Mouse (Mus musculus) heart, embryonic 10.5 days (tissue): ENCODE measurements around the gene Gpr89. TPM values are rescaled to one million over a fixed set of nuclear protein-coding genes. Genes with fewer than 3 reads are reported as not detected.
A peak's percentile ranks its signal among the peaks of the same experiment; 100 is the strongest.

Experiments used
- DNase-seq: peaks from one replicate; pipeline ENCODE4 v3.0.0-alpha.2; 2017; ENCODE audit warnings: low spot score
- H3K27ac ChIP-seq: fragments of 300-500 bp; sonication (generic); 2 replicates; pipeline ENCODE4 v1.5.1; 2016; ENCODE audit warnings: mild to moderate bottlenecking
- H3K27me3 ChIP-seq: fragments of 300-500 bp; sonication (generic); 2 replicates; pipeline ENCODE4 v1.6.1; 2016; ENCODE audit warnings: mild to moderate bottlenecking; ENCODE audit not compliant: poor library complexity, insufficient read depth, severe bottlenecking
- H3K36me3 ChIP-seq: fragments of 300-500 bp; sonication (generic); 2 replicates; pipeline ENCODE4 v1.6.1; 2016; ENCODE audit warnings: mild to moderate bottlenecking, moderate library complexity
- H3K4me1 ChIP-seq: fragments of 300-500 bp; sonication (generic); 2 replicates; pipeline ENCODE4 v1.6.1; 2016; ENCODE audit warnings: mild to moderate bottlenecking
- H3K4me3 ChIP-seq: fragments of 300-500 bp; sonication (generic); 2 replicates; pipeline ENCODE4 v1.5.1; 2016; ENCODE audit warnings: mild to moderate bottlenecking, moderate library complexity
- H3K9me3 ChIP-seq: fragments of 300-500 bp; sonication (generic); 2 replicates; pipeline ENCODE4 v1.6.1; 2016; ENCODE audit warnings: mild to moderate bottlenecking, moderate library complexity
- WGBS: fragments of 180-500 bp; shearing (Covaris S2); methylation state at CpG from one replicate; pipeline ENCODE4 v1.1.7; 2016; 5-methylcytosine and 5-hydroxymethylcytosine counted together
- polyA plus RNA-seq: library from polyadenylated mRNA; unstranded; fragments of >200 nt; fragmentation: Nextera tagmentation; extraction: Ambion mirVana; gene quantifications from 2 replicates; pipeline ENCODE4 v1.2.1, GENCODE M21; 2016

The Gpr89 gene
- polyA plus RNA-seq, 1 experiment from 2014 or later: 37.8 TPM

DNA sequence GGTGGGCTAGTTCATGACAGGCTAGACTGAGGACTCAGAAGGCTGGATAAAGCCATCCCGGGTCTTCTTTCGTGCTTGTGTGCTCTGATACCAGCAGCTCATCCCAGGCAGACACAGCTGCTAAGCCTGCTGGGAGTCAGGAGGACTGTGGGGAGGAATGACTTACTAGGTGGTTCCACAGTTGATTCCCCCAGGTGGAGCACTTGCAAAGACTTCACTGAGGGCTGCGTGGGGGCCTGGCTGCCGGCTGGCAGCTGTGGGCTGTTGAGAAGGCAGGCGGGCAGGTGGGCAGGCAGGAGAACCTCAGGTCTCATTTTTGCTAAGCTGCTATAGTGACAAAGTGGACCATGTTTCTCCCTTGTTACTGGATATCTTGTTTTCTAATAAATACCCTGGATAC, 44.6 kb downstream of the Gpr89 start:
- H3K9me3 ChIP-seq: no peaks in the 10 kb centered on the region
- WGBS: 85% methylated on average over 5 of the region's 5 CpGs
- H3K4me1 ChIP-seq: no peaks in the 10 kb centered on the region
- peak; percentile 73 for DNase-seq
- H3K36me3 ChIP-seq: no peaks in the 10 kb centered on the region
- no peaks in the 10 kb centered on the region for H3K27me3 ChIP-seq
- H3K4me3 ChIP-seq: no peak overlapping the region
- no peak overlapping the region for H3K27ac ChIP-seq

DNA sequence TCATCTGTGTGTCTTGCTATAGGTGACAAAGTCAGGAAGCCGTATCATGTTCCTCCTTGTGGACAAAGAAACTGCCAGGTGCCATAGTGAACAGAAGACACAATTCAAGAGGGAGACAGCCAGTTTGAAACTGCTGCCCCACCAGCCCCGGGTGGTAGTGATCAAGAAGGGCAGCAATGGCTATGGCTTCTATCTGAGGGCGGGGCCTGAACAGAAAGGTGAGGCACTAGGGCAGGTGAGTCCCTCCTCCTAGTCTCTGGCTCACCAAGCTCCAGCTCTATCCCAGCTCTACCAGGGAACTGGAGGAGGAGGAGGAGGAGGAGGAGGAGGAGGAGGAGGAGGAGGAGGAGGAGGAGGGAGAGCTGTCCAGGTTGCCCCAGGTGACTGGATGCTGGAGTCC, 49.3 kb downstream of the Gpr89 start:
- no peaks in the 10 kb centered on the region for H3K27me3 ChIP-seq
- no peak for DNase-seq
- H3K9me3 ChIP-seq: no peaks in the 10 kb centered on the region
- H3K4me1 ChIP-seq: 0 out of 2 replicates have a peak, but pooled peaks cover 5% of the 10 kb centered on the region
- 74% methylated on average over 3 of the region's 3 CpGs for WGBS
- no peaks in the 10 kb centered on the region for H3K36me3 ChIP-seq
- no peak overlapping the region for H3K27ac ChIP-seq
- H3K4me3 ChIP-seq: no peak overlapping the region

DNA sequence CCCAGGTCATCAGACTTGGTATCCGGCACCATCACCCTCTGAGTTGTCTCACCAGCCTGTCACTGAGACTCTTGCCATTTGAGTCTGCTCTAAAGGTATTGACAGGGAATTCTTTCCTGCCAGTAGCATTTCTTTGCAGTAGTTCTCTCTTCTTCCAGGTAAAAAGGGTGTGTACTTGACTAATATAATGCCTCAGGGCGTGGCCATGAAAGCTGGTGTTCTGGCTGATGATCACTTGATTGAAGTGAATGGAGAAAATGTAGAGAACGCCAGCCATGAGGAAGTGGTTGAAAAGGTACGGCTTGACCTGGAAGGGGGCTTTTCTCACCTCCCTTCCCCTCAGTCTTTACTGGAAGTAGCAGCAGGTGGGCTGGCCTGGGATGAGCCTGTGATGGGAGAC, 50.8 kb downstream of the Gpr89 start:
- H3K36me3 ChIP-seq: no peaks in the 10 kb centered on the region
- H3K4me3 ChIP-seq: no peak overlapping the region
- H3K9me3 ChIP-seq: no peaks in the 10 kb centered on the region
- 0 out of 2 replicates have a peak, but pooled peaks cover 5% of the 10 kb centered on the region for H3K4me1 ChIP-seq
- no peak for DNase-seq
- no peak overlapping the region for H3K27ac ChIP-seq
- no peaks in the 10 kb centered on the region for H3K27me3 ChIP-seq
- 83% methylated on average over 4 of the region's 4 CpGs for WGBS

- no peak overlapping the region for H3K27ac ChIP-seq
- 62% methylated on average over 6 of the region's 6 CpGs for WGBS
- no peak for DNase-seq
Measured at GRCm38 (mm10) chr3:96852561-96852960, 52.6 kb downstream of the Gpr89 start.

DNA sequence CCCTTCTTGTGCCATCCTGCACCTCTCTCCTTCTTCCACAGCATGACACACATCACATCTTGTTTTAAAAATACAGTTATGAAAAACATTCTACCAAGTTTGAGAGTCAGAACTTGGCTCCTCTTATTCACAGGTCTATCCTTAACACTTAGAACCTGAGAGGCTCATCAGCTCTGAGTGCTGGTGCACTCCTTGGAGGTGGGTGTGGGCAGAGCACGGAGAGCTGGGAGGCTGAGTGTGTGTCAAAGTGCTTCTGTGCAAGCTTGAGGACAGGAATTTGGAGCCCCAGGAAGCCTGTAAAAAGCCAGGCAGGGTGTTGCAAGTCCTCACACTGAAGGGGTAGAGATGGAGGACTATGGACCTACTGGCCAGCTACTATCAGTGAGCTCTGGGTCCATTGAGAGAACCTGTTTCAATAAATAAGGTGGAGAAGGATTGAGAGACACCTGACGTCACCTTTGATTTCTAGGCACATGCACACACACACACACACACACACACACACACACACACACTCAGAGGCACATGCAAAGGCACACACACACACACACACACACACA, 55.9 kb downstream of the Gpr89 start:
- Histone ChIP-seq H3K27ac (no peak overlapping the region), H3K36me3 (no peaks in the 10 kb centered on the region), H3K4me3 (no peak overlapping the region), H3K4me1 (peaks cover 17% of the 10 kb centered on the region), H3K9me3 (no peaks in the 10 kb centered on the region), H3K27me3 (no peaks in the 10 kb centered on the region)
- no peak for DNase-seq
- WGBS: 77% methylated on average over 2 of the region's 2 CpGs

More at GRCm38 (mm10) chr3:96852561-96852960, 52.6 kb downstream of the Gpr89 start:
- Histone ChIP-seq H3K4me1 (peaks cover 11% of the 10 kb centered on the region), H3K36me3 (no peaks in the 10 kb centered on the region), H3K4me3 (no peak overlapping the region), H3K9me3 (no peaks in the 10 kb centered on the region), H3K27me3 (no peaks in the 10 kb centered on the region)

DNA sequence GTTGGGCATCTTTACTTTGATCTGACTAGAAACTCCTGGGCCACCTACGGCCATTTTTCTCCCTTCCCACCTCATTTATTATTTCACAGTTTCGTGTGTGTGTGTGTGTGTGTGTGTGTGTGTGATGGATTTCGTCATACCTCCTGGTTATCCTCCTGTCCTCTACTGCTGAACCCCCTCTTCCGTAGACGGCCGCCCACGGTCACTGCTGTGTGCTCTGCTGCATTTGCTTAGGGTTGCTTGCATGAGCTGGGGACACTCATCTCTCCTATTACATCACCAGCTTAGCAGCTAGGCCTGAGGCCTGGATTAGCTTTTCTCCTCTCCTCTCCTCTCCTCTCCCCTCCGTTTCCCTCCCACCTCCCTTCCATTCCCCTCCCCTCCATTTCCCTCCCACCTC, 56.7 kb downstream of the Gpr89 start:
- H3K27me3 ChIP-seq: no peaks in the 10 kb centered on the region
- no peak overlapping the region for H3K27ac ChIP-seq
- WGBS: 81% methylated on average over 7 of the region's 8 CpGs
- H3K9me3 ChIP-seq: no peaks in the 10 kb centered on the region
- peaks cover 17% of the 10 kb centered on the region for H3K4me1 ChIP-seq
- H3K36me3 ChIP-seq: no peaks in the 10 kb centered on the region
- H3K4me3 ChIP-seq: no peak overlapping the region
- DNase-seq: no peak

GRCm38 (mm10) chr3:96847661-96848060, 57.5 kb downstream of the Gpr89 start:
- Histone ChIP-seq H3K4me1 (peaks cover 14% of the 10 kb centered on the region), H3K9me3 (no peaks in the 10 kb centered on the region), H3K27me3 (no peaks in the 10 kb centered on the region), H3K4me3 (no peak overlapping the region), H3K27ac (no peak overlapping the region), H3K36me3 (no peaks in the 10 kb centered on the region)
- no peak for DNase-seq
- WGBS: 20% methylated on average over 6 of the region's 6 CpGs

GRCm38 (mm10) chr3:96846985-96847384, 58.2 kb downstream of the Gpr89 start:
- no peak overlapping the region for H3K4me3 ChIP-seq
- H3K36me3 ChIP-seq: no peaks in the 10 kb centered on the region
- H3K4me1 ChIP-seq: peaks cover 13% of the 10 kb centered on the region
- no peak overlapping the region for H3K27ac ChIP-seq
- no peak for DNase-seq
- no peaks in the 10 kb centered on the region for H3K9me3 ChIP-seq
- 81% methylated on average over 12 of the region's 12 CpGs for WGBS
- no peaks in the 10 kb centered on the region for H3K27me3 ChIP-seq

DNA sequence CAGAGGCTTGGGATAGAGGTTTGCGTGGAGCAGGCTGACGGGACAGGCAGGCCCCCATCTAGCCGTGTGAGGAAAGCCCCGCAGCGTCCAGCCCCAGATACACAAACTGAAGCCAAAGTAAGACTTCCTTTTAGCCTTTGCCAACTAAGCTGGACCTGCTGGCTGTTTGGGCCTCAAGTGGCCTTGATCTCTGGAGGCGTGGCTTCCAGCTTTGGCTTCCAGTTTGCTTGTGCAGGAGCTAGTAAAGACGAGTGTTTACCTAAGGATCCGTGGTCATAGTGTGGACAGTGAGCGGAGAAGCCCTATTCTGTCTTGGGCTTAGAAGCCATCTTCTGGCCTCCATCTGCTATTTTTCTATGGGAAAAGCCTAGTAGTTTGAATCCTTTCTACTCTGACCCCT, 59.3 kb downstream of the Gpr89 start:
- no peaks in the 10 kb centered on the region for H3K9me3 ChIP-seq
- H3K4me1 ChIP-seq: peaks cover 13% of the 10 kb centered on the region
- H3K27me3 ChIP-seq: no peaks in the 10 kb centered on the region
- no peaks in the 10 kb centered on the region for H3K36me3 ChIP-seq
- no peak overlapping the region for H3K27ac ChIP-seq
- no peak overlapping the region for H3K4me3 ChIP-seq
- 83% methylated on average over 9 of the region's 9 CpGs for WGBS
- DNase-seq: no peak

DNA sequence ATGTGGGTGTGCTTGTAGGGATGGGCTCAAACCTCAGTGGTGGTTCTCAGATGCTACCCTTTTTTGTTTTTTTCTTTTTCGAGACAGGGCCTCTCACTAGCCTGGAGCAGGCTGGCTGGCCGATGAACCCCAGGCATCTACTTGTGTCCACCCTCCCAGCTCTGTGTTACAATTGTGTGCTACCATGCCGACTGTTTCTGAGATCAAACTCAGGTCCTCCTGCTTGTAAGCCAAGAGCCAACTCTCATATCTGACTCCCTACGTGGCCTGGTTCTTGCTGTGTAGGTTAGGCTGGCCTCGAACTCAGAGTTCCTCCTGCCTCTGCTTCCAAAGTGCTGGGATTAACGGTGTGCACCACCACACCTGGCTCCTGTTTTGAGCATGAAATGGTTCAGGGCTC, 60.0 kb downstream of the Gpr89 start:
- Histone ChIP-seq H3K4me1 (peaks cover 13% of the 10 kb centered on the region), H3K27me3 (no peaks in the 10 kb centered on the region), H3K36me3 (no peaks in the 10 kb centered on the region), H3K4me3 (no peak overlapping the region), H3K9me3 (no peaks in the 10 kb centered on the region), H3K27ac (no peak overlapping the region)
- DNase-seq: no peak
- 91% methylated on average over 6 of the region's 6 CpGs for WGBS

DNA sequence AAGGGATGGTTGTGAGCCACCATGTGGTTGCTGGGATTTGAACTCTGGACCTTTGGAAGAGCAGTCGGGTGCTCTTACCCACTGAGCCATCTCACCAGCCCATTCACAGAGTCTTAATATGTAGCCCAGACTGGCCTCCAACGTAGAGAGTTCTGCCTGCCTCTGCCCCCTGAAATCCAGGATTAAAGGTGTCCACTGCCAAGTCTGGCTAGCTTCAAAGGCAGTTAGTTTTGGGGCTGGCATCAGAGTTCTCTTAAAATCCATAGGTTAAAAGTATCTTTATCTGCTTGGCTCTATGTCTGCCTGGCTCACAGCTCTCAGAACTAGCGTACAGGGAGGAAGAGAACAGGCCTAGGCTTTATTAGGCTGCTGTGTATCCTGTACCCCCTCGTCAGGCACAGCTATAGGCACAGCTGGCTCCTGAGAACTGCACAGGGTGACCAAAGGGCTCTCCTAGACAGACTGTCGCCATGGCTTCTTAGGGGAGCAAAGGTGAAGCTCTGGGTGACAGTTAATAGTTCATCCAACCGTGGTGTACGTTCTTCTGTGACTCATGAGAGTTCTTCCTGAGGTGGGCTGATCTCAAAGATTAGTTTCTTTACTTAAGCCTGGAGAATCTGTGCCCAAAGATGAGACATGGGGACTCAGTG, 66.0 kb downstream of the Gpr89 start:
- H3K27ac ChIP-seq: no peak overlapping the region
- H3K27me3 ChIP-seq: no peaks in the 10 kb centered on the region
- H3K4me3 ChIP-seq: no peak overlapping the region
- H3K36me3 ChIP-seq: no peaks in the 10 kb centered on the region
- no peak for DNase-seq
- no peaks in the 10 kb centered on the region for H3K9me3 ChIP-seq
- WGBS: 79% methylated on average over 7 of the region's 7 CpGs
- no peaks in the 10 kb centered on the region; the same call in 1 of the 2 replicates for H3K4me1 ChIP-seq

DNA sequence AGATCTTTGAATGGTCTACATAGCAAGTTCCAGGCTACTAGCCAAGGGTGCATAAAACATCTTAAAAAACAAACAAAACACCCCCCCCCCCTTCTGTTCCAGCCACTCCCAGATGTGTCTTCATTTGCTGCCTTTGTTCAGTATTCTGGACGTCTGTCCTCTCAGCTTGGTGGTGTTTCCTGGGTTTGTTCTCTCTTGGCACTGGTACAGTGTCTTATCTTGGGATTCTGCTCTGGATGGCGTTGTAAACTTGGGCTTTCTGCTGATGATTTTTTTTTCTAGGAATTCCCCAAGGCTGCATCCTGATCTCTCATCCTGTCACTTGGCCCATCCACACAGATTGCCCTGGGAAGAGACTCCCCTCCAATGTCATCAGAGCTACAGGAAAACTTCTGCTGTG, 68.7 kb downstream of the Gpr89 start:
- no peaks in the 10 kb centered on the region for H3K27me3 ChIP-seq
- no peaks in the 10 kb centered on the region for H3K36me3 ChIP-seq
- H3K4me1 ChIP-seq: peaks cover 7% of the 10 kb centered on the region; the same call in 1 of the 2 replicates
- H3K9me3 ChIP-seq: no peaks in the 10 kb centered on the region
- H3K27ac ChIP-seq: no peak overlapping the region
- no peak for DNase-seq
- WGBS: 48% methylated on average over 2 of the region's 2 CpGs
- no peak overlapping the region for H3K4me3 ChIP-seq

DNA sequence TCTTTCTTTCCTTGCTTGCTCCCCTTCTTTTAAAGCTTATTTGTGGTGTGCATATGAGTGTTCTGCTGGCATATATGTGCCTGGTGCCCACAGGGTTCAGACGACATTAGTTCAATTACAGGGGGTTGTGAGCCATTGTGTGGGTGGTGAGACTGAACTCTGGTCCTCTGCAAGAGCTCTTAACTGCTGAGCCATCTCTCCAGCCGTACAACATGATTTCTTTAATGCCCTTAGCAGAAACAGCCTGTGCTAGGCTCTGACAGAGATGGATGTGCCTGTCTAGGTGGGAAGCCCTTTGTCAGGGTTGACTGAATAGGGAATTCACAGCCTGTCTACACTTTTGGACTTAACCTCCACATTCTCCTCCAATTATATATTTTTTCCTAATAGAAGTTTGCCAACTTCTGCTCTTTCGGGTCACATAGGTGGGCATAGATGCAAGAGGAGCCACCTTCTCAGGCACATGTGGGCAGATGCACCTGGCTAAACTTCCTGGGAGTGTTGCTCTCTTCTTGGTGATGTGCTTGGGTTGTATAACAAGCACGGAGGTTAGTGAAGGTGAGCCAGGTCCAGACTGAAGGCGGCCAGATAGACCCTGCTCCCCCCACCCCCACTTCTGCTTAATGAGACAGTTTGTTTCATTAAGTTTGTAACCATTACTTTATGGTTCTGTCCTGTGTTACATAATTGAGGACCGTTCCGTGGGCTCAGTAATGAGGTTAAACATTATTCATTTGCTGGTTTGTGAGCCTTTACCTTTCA, 70.4 kb downstream of the Gpr89 start:
- WGBS: 76% methylated on average over 7 of the region's 7 CpGs

More for the DNA sequence above, 70.4 kb downstream of the Gpr89 start:
- H3K9me3 ChIP-seq: no peaks in the 10 kb centered on the region
- no peak overlapping the region for H3K4me3 ChIP-seq
- no peak overlapping the region for H3K27ac ChIP-seq
- peaks cover 8% of the 10 kb centered on the region; the same call in 1 of the 2 replicates for H3K27me3 ChIP-seq
- DNase-seq: no peak
- H3K4me1 ChIP-seq: peaks cover 7% of the 10 kb centered on the region; the same call in 1 of the 2 replicates
- no peaks in the 10 kb centered on the region for H3K36me3 ChIP-seq
